Mouse (Mus musculus) bone marrow, adult 2 months (tissue): ENCODE data around the gene Nudt7. TPM values are rescaled to one million over a fixed set of nuclear protein-coding genes. Genes with fewer than 3 reads are reported as not detected.

ENCODE experiments used
- H3K27ac ChIP-seq: fragments of 200-500 bp; 2 replicates; pipeline ENCODE4 v1.5.1; 2012; ENCODE audit warnings: low read depth, mild to moderate bottlenecking, control low read depth, inconsistent platforms, low read length; ENCODE audit not compliant: control insufficient read depth, poor library complexity, insufficient read depth
- H3K4me1 ChIP-seq: fragments of 200-500 bp; 2 replicates; pipeline ENCODE4 v1.6.1; 2011; ENCODE audit warnings: low read length; ENCODE audit not compliant: control insufficient read depth, insufficient read depth
- H3K4me3 ChIP-seq: fragments of 200-500 bp; replicated peaks from 2 replicates; pipeline ENCODE3; 2011; ENCODE audit warnings: mild to moderate bottlenecking, low read depth, low read length, control low read depth; ENCODE audit not compliant: control insufficient read depth
- CTCF ChIP-seq: fragments of 200-500 bp; IDR thresholded peaks from 2 replicates; pipeline ENCODE4 v1.5.1; 2011; ENCODE audit warnings: low read length, control low read depth; ENCODE audit not compliant: control insufficient read depth, insufficient read depth
- POLR2A ChIP-seq: fragments of 200-500 bp; IDR thresholded peaks from 2 replicates; pipeline ENCODE4 v1.6.1; 2011; ENCODE audit warnings: low read depth, mild to moderate bottlenecking, control low read depth, low read length, borderline replicate concordance; ENCODE audit not compliant: control insufficient read depth
- WGBS: fragments of 180-500 bp; shearing (Covaris S2); methylation state at CpG from one replicate; pipeline ENCODE4 v1.1.7; 2018; 5-methylcytosine and 5-hydroxymethylcytosine counted together
- polyA plus RNA-seq: library from polyadenylated mRNA; stranded (reverse); fragments of >200 nt; gene quantifications from 2 replicates; pipeline ENCODE4 v1.2.4, GENCODE M21; 2011; ENCODE audit warnings: low replicate concordance; ENCODE audit not compliant: missing spikeins, insufficient read depth, insufficient read length

Nudt7 gene
- 6.1 and 17.3 TPM in 2 replicates for polyA plus RNA-seq

GRCm38 (mm10) chr8:114133510-114134362 lies at the start of gene Nudt7:
TSS of gene Nudt7 (plus strand) at chr8:114133557.
- peak within 1 kb of the TSS; percentile 87 for H3K27ac ChIP-seq
- peaks cover 1% of the 10 kb centered on the region for H3K4me1 ChIP-seq
- TF ChIP-seq CTCF (no peak), POLR2A (peak; percentile 46; the same call in 1 of the 2 replicates)
- WGBS, result under 1% methylated on average over 23 of the region's 23 CpGs
- H3K4me3 ChIP-seq, result peak within 1 kb of the TSS; percentile 73

GRCm38 (mm10) chr8:114087932-114088331 lies 45.4 kb upstream of the Nudt7 start:
- no peak for TF ChIP-seq POLR2A
- no peak for TF ChIP-seq CTCF
- no peak overlapping the region for H3K4me3 ChIP-seq
- no peak overlapping the region for H3K27ac ChIP-seq
- peaks cover 1% of the 10 kb centered on the region for H3K4me1 ChIP-seq
- WGBS, result 84% methylated on average over 4 of the region's 4 CpGs

GRCm38 (mm10) chr8:114090736-114091135 lies 42.6 kb upstream of the Nudt7 start:
- no peak overlapping the region for H3K27ac ChIP-seq
- WGBS, result 77% methylated on average over 4 of the region's 4 CpGs
- H3K4me3 ChIP-seq, result no peak overlapping the region
- no peak for TF ChIP-seq POLR2A
- TF ChIP-seq CTCF, result no peak
- H3K4me1 ChIP-seq, result peaks cover 1% of the 10 kb centered on the region

- WGBS, result 83% methylated on average over 3 of the region's 3 CpGs
Measured at GRCm38 (mm10) chr8:114093321-114093720, 40.0 kb upstream of the Nudt7 start.

GRCm38 (mm10) chr8:114094526-114094925 lies 38.8 kb upstream of the Nudt7 start:
- H3K27ac ChIP-seq, result no peak overlapping the region
- WGBS, result 56% methylated on average over 4 of the region's 4 CpGs
- no peaks in the 10 kb centered on the region for H3K4me1 ChIP-seq
- H3K4me3 ChIP-seq, result no peak overlapping the region
- no peak for TF ChIP-seq POLR2A
- TF ChIP-seq CTCF, result no peak

More at GRCm38 (mm10) chr8:114093321-114093720, 40.0 kb upstream of the Nudt7 start:
- Histone ChIP-seq H3K27ac (no peak overlapping the region), H3K4me1 (no peaks in the 10 kb centered on the region), H3K4me3 (no peak overlapping the region)
- TF ChIP-seq CTCF, result no peak
- no peak for TF ChIP-seq POLR2A

- Histone ChIP-seq H3K27ac (no peak overlapping the region), H3K4me1 (no peaks in the 10 kb centered on the region), H3K4me3 (no peak overlapping the region)
- TF ChIP-seq POLR2A (no peak), CTCF (no peak)
- WGBS, result 62% methylated on average over 14 of the region's 14 CpGs
Measured at GRCm38 (mm10) chr8:114100561-114101206, 32.7 kb upstream of the Nudt7 start.

- H3K27ac ChIP-seq, result no peak overlapping the region
- H3K4me3 ChIP-seq, result no peak overlapping the region
- no peak for TF ChIP-seq POLR2A
- TF ChIP-seq CTCF, result no peak
- H3K4me1 ChIP-seq, result no peaks in the 10 kb centered on the region
- WGBS, result 74% methylated on average over 7 of the region's 7 CpGs
Measured at GRCm38 (mm10) chr8:114103401-114103800, 30.0 kb upstream of the Nudt7 start.

- Histone ChIP-seq H3K4me1 (no peaks in the 10 kb centered on the region), H3K4me3 (no peak overlapping the region), H3K27ac (no peak overlapping the region)
- TF ChIP-seq CTCF, result no peak
- TF ChIP-seq POLR2A, result no peak
- 85% methylated on average over 5 of the region's 5 CpGs for WGBS
Measured at GRCm38 (mm10) chr8:114105971-114106370, 27.4 kb upstream of the Nudt7 start.
